Mouse (Mus musculus) spleen, adult 2 months (tissue): ENCODE results near the gene Topbp1.

Source experiments
- CTCF ChIP-seq: fragments of 200-500 bp; IDR thresholded peaks from 2 replicates; pipeline ENCODE4 v1.5.1; 2011; ENCODE audit warnings: mild to moderate bottlenecking, inconsistent platforms; ENCODE audit not compliant: insufficient read depth, insufficient read length, insufficient replicate concordance; ENCODE audit errors: extremely low read depth
- POLR2A ChIP-seq: fragments of 200-500 bp; IDR thresholded peaks from 2 replicates; pipeline ENCODE4 v1.6.1; 2011; ENCODE audit warnings: low read depth, low read length, inconsistent platforms

DNA sequence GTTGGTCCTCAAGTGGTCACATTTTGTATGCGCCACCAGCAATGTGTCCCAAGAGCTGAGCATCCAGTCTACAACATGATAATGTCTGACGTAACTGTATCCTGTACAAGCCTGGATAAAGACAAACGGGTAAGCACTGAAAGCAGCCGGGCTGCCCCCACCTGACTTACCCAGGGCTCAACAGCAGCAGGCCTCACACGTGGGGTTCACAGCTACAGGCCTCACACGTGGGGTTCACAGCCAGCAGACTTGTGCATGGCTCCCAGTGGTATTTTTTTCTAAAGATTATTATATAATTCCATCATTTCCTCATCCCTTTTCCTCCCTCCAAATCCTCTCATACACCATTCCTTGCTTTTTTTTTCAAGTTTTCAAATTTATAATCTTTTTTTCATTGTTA, 4.8 kb downstream of the Topbp1 start:
- TF ChIP-seq CTCF (no peak), POLR2A (no peak)
